24 mouse cellular contexts compared by ENCODE assay signal in genomic region chr14:98047670-98048069, GRCm38 (mm10).
DNase-seq lines count a peak whose midpoint lies in the region; ATAC-seq and TF ChIP-seq lines count a peak whose summit lies in the region.
"Had no signal": no experiment of that assay in that cellular context is flagged by ENCODE, and none has a peak within 500 bp of the region (broad histone marks: within the 10 kb centered on the region; RNA-seq: fewer than 3 reads in every experiment).

No protein-coding gene starts in this region.

- peak; percentile 56 for DNase-seq in embryonic facial prominence, embryonic 11.5 days (ENCODE audit: low spot score)
- DNase-seq in embryonic facial prominence, embryonic 10.5 days (ENCODE audit: low spot score) = no peak
- DNase-seq in hindbrain, embryonic 10.5 days (ENCODE audit: low spot score) = no peak
- DNase-seq in hindbrain, embryonic 14.5 days (ENCODE audit: low spot score) = no peak
- DNase-seq in brain, embryonic 14.5 days (ENCODE audit: low read depth) = peak; percentile 72
- DNase-seq in hindbrain, postnatal 0 days (ENCODE audit: low spot score) = peak; percentile 65
- no peak for DNase-seq in ovary, postnatal 36 days (ENCODE audit: low spot score)
- DNase-seq: adrenal gland, postnatal 14 days; cerebellum, adult 11-12 months; cerebellum, adult 9-11 months; gastrocnemius, postnatal 14 days; kidney, adult 8-10 months; kidney, postnatal 4 days; thymus, postnatal 4 days had no signal

- no peak overlapping the region for H3K27ac ChIP-seq in embryonic facial prominence, embryonic 11.5 days (replicated peaks; ENCODE audit: low read depth, low read length)
- no peak overlapping the region for H3K27ac ChIP-seq in embryonic facial prominence, embryonic 10.5 days (replicated peaks)
- peak overlapping the region; percentile 73 for H3K27ac ChIP-seq in hindbrain, embryonic 10.5 days
- no peak overlapping the region for H3K27ac ChIP-seq in hindbrain, embryonic 14.5 days
- H3K27ac ChIP-seq in hindbrain, postnatal 0 days = no peak overlapping the region
- H3K27ac ChIP-seq: embryonic facial prominence, embryonic 12.5 days; heart, embryonic 10.5 days; heart, embryonic 15.5 days; kidney, postnatal 0 days; limb, embryonic 13.5 days; lung, embryonic 15.5 days; neural tube, embryonic 13.5 days had no signal

- no peaks in the 10 kb centered on the region for H3K4me1 ChIP-seq in embryonic facial prominence, embryonic 11.5 days (ENCODE audit: control insufficient read depth, insufficient read depth, low read length)
- H3K4me1 ChIP-seq in embryonic facial prominence, embryonic 10.5 days = peaks cover 11% of the 10 kb centered on the region
- peaks cover 41% of the 10 kb centered on the region for H3K4me1 ChIP-seq in hindbrain, embryonic 10.5 days (replicated peaks)
- H3K4me1 ChIP-seq in hindbrain, embryonic 14.5 days (replicated peaks; ENCODE audit: control insufficient read depth, insufficient read depth, low read length) = peaks cover 13% of the 10 kb centered on the region
- no peaks in the 10 kb centered on the region; the same call in 1 of the 2 replicates for H3K4me1 ChIP-seq in hindbrain, postnatal 0 days (ENCODE audit: insufficient read depth, low read length)
- H3K4me1 ChIP-seq: heart, embryonic 10.5 days; heart, embryonic 15.5 days; lung, embryonic 15.5 days had no signal

- no peak for ATAC-seq in embryonic facial prominence, embryonic 11.5 days (replicated peaks; ENCODE audit: insufficient number of reproducible peaks, low FRiP score, low TSS enrichment, low read depth)
- no peak for ATAC-seq in hindbrain, embryonic 14.5 days (ENCODE audit: low FRiP score)
- no peak for ATAC-seq in hindbrain, postnatal 0 days
- ATAC-seq: intestine, embryonic 16.5 days; Patski had no signal

- no peak for TF ChIP-seq POLR2A in brain, embryonic 14.5 days (IDR thresholded peaks at IDR 0.05; ENCODE audit: borderline replicate concordance, extremely low read depth, insufficient read depth, insufficient read length, poor library complexity, severe bottlenecking)

- H3K9ac ChIP-seq in embryonic facial prominence, embryonic 11.5 days (replicated peaks; ENCODE audit: low read length) = no peak overlapping the region
- no peak overlapping the region for H3K9ac ChIP-seq in hindbrain, embryonic 14.5 days
- no peak overlapping the region for H3K9ac ChIP-seq in hindbrain, postnatal 0 days (replicated peaks; ENCODE audit: low read length)
- H3K9ac ChIP-seq: embryonic facial prominence, embryonic 12.5 days; heart, embryonic 15.5 days; limb, embryonic 13.5 days; lung, embryonic 15.5 days; neural tube, embryonic 13.5 days had no signal

- 61% methylated on average over 3 of the region's 3 CpGs for WGBS in embryonic facial prominence, embryonic 11.5 days
- 65% methylated on average over 3 of the region's 3 CpGs for WGBS in embryonic facial prominence, embryonic 10.5 days
- WGBS in hindbrain, embryonic 10.5 days = 62% methylated on average over 3 of the region's 3 CpGs
- 30% methylated on average over 3 of the region's 3 CpGs for WGBS in hindbrain, embryonic 14.5 days
- WGBS in hindbrain, postnatal 0 days = 39% methylated on average over 3 of the region's 3 CpGs

- no peak overlapping the region for H3K4me3 ChIP-seq in embryonic facial prominence, embryonic 11.5 days (ENCODE audit: low read depth, low read length)
- H3K4me3 ChIP-seq in embryonic facial prominence, embryonic 10.5 days = no peak overlapping the region
- H3K4me3 ChIP-seq in hindbrain, embryonic 10.5 days = no peak overlapping the region
- H3K4me3 ChIP-seq in hindbrain, embryonic 14.5 days (replicated peaks; ENCODE audit: low read length) = no peak overlapping the region
- no peak overlapping the region for H3K4me3 ChIP-seq in hindbrain, postnatal 0 days (ENCODE audit: low read length)
- H3K4me3 ChIP-seq: embryonic facial prominence, embryonic 12.5 days; heart, embryonic 10.5 days; heart, embryonic 15.5 days; limb, embryonic 13.5 days; lung, embryonic 15.5 days; neural tube, embryonic 13.5 days had no signal

- H3K4me2 ChIP-seq in embryonic facial prominence, embryonic 11.5 days (ENCODE audit: low read depth, low read length) = no peak overlapping the region
- H3K4me2 ChIP-seq in hindbrain, embryonic 14.5 days (replicated peaks) = no peak overlapping the region; the same call in 1 of the 2 replicates
- no peak overlapping the region for H3K4me2 ChIP-seq in hindbrain, postnatal 0 days (ENCODE audit: low read depth, low read length)
- H3K4me2 ChIP-seq: embryonic facial prominence, embryonic 12.5 days; heart, embryonic 15.5 days; limb, embryonic 13.5 days; liver, embryonic 11.5 days; lung, embryonic 15.5 days; neural tube, embryonic 13.5 days had no signal

- no peak for TF ChIP-seq CTCF in brain, embryonic 14.5 days (IDR thresholded peaks at IDR 0.05; ENCODE audit: borderline replicate concordance, extremely low read depth, insufficient read depth, insufficient read length)
- TF ChIP-seq CTCF in hindbrain, postnatal 0 days (IDR thresholded peaks at IDR 0.05; ENCODE audit: low read depth) = no peak

- no peaks in the 10 kb centered on the region for H3K9me3 ChIP-seq in embryonic facial prominence, embryonic 11.5 days (replicated peaks; ENCODE audit: control insufficient read depth, low read length)
- H3K9me3 ChIP-seq in embryonic facial prominence, embryonic 10.5 days = no peaks in the 10 kb centered on the region
- no peaks in the 10 kb centered on the region for H3K9me3 ChIP-seq in hindbrain, embryonic 10.5 days
- H3K9me3 ChIP-seq in hindbrain, embryonic 14.5 days (ENCODE audit: control insufficient read depth, low read length) = no peaks in the 10 kb centered on the region
- no peaks in the 10 kb centered on the region for H3K9me3 ChIP-seq in hindbrain, postnatal 0 days (ENCODE audit: low read length)
- H3K9me3 ChIP-seq: embryonic facial prominence, embryonic 12.5 days; heart, embryonic 10.5 days; heart, embryonic 15.5 days; limb, embryonic 13.5 days; lung, embryonic 15.5 days; neural tube, embryonic 13.5 days had no signal

- no peaks in the 10 kb centered on the region for H3K27me3 ChIP-seq in embryonic facial prominence, embryonic 11.5 days (ENCODE audit: control insufficient read depth, insufficient read depth, low read length)
- no peaks in the 10 kb centered on the region for H3K27me3 ChIP-seq in embryonic facial prominence, embryonic 10.5 days (replicated peaks; ENCODE audit: low read depth, poor library complexity, severe bottlenecking)
- H3K27me3 ChIP-seq in hindbrain, embryonic 10.5 days (ENCODE audit: insufficient read depth, poor library complexity, severe bottlenecking) = no peaks in the 10 kb centered on the region
- H3K27me3 ChIP-seq in hindbrain, embryonic 14.5 days (ENCODE audit: control insufficient read depth, insufficient read depth, low read length) = no peaks in the 10 kb centered on the region
- no peaks in the 10 kb centered on the region for H3K27me3 ChIP-seq in hindbrain, postnatal 0 days (ENCODE audit: insufficient read depth, low read length)
- H3K27me3 ChIP-seq: embryonic facial prominence, embryonic 12.5 days; heart, embryonic 15.5 days; limb, embryonic 13.5 days; lung, embryonic 15.5 days; neural tube, embryonic 13.5 days; Patski had no signal

- no peaks in the 10 kb centered on the region for H3K36me3 ChIP-seq in embryonic facial prominence, embryonic 11.5 days (replicated peaks; ENCODE audit: control insufficient read depth, insufficient read depth, low read depth, low read length)
- H3K36me3 ChIP-seq in embryonic facial prominence, embryonic 10.5 days (replicated peaks) = no peaks in the 10 kb centered on the region
- H3K36me3 ChIP-seq in hindbrain, embryonic 10.5 days = no peaks in the 10 kb centered on the region
- no peaks in the 10 kb centered on the region for H3K36me3 ChIP-seq in hindbrain, embryonic 14.5 days (replicated peaks; ENCODE audit: control insufficient read depth, insufficient read depth)
- no peaks in the 10 kb centered on the region for H3K36me3 ChIP-seq in hindbrain, postnatal 0 days (ENCODE audit: insufficient read depth, low read length)
- H3K36me3 ChIP-seq: embryonic facial prominence, embryonic 12.5 days; heart, embryonic 10.5 days; heart, embryonic 15.5 days; limb, embryonic 13.5 days; lung, embryonic 15.5 days; neural tube, embryonic 13.5 days had no signal

Comparison
In these comparisons a context has a peak if more than half of its experiments do, and no peak if none do; other contexts are left out.
1. DNase-seq: peak in embryonic facial prominence, embryonic 11.5 days (single experiment), brain, embryonic 14.5 days (single experiment) and hindbrain, postnatal 0 days (single experiment); none in embryonic facial prominence, embryonic 10.5 days (single experiment), hindbrain, embryonic 10.5 days (single experiment), hindbrain, embryonic 14.5 days (single experiment) and ovary, postnatal 36 days (single experiment).